Mouse (Mus musculus) mesoderm, embryonic 11.5 days (tissue): ENCODE data around the gene Zfp37.
"Not testable (repeated sequence)": the region's sequence is repeated elsewhere in the genome, so short reads cannot be mapped to it uniquely, and the experiment has no call there.

ENCODE experiments used
- DNase-seq: peaks from one replicate; pipeline ENCODE4 v3.0.0-alpha.2; 2012; ENCODE audit warnings: low read depth, low spot score

The Zfp37 gene

GRCm38 (mm10) chr4:62210035-62210434 is 20.8 kb downstream of the Zfp37 start:
- no peak for DNase-seq

- DNase-seq, result no peak
Observed at GRCm38 (mm10) chr4:62208696-62209380, 22.0 kb downstream of the Zfp37 start.

GRCm38 (mm10) chr4:62207851-62208695 is 22.8 kb downstream of the Zfp37 start:
- DNase-seq, result peak; percentile 87

- no peak for DNase-seq
Observed at GRCm38 (mm10) chr4:62199923-62200529, 30.8 kb downstream of the Zfp37 start.

- DNase-seq, result no peak
Observed at GRCm38 (mm10) chr4:62188778-62189177, 42.1 kb downstream of the Zfp37 start.

- peak; percentile 30 for DNase-seq
Observed at GRCm38 (mm10) chr4:62177282-62177681, 53.6 kb downstream of the Zfp37 start.

GRCm38 (mm10) chr4:62174471-62174870 is 56.4 kb downstream of the Zfp37 start:
- DNase-seq, result no peak

- DNase-seq, result not testable (repeated sequence)
Observed at GRCm38 (mm10) chr4:62167636-62168035, 63.2 kb downstream of the Zfp37 start.

GRCm38 (mm10) chr4:62158401-62158800 is 72.4 kb downstream of the Zfp37 start:
- no peak for DNase-seq

GRCm38 (mm10) chr4:62150811-62151210 is 80.0 kb downstream of the Zfp37 start, which contains the start of gene Mup21:
TSS of gene Mup21 (minus strand) at chr4:62150863.
- DNase-seq, result no peak
